Mouse (Mus musculus) midbrain, postnatal 0 days (tissue): ENCODE measurements around the gene Sh3kbp1. TPM values are rescaled to one million over a fixed set of nuclear protein-coding genes. Genes with fewer than 3 reads are reported as not detected.

Source experiments
- ATAC-seq: fragments of 200-750 bp; cut with Nextera tagmentation; 2 replicates; pipeline ENCODE4 v1.8.0; 2017; ENCODE audit warnings: moderate number of reproducible peaks, mild to moderate bottlenecking, moderate TSS enrichment, moderate library complexity; ENCODE audit not compliant: low FRiP score
- DNase-seq: peaks from one replicate; pipeline ENCODE4 v3.0.0-alpha.2; 2015; ENCODE audit warnings: low spot score
- H3K27ac ChIP-seq: fragments of 300-500 bp; sonication (generic); 2 replicates; pipeline ENCODE4 v1.5.1; 2014; ENCODE audit warnings: low read depth, mild to moderate bottlenecking, low read length, mixed read lengths
- H3K27me3 ChIP-seq: fragments of 300-500 bp; sonication (generic); 2 replicates; pipeline ENCODE4 v1.6.1; 2014; ENCODE audit warnings: low read length, control low read depth, mixed read lengths; ENCODE audit not compliant: insufficient read depth
- H3K36me3 ChIP-seq: fragments of 300-500 bp; sonication (generic); 2 replicates; pipeline ENCODE4 v1.6.1; 2014; ENCODE audit warnings: low read length, control low read depth, mixed read lengths; ENCODE audit not compliant: insufficient read depth
- H3K4me1 ChIP-seq: fragments of 300-500 bp; sonication (generic); 2 replicates; pipeline ENCODE4 v1.6.1; 2014; ENCODE audit warnings: mild to moderate bottlenecking, control low read depth, antibody characterized with exemption, low read length, mixed read lengths; ENCODE audit not compliant: insufficient read depth
- H3K4me2 ChIP-seq: fragments of 300-500 bp; sonication (generic); 2 replicates; pipeline ENCODE4 v1.6.1; 2014; ENCODE audit warnings: low read depth, mild to moderate bottlenecking, low read length, mixed read lengths; ENCODE audit not compliant: poor library complexity, severe bottlenecking
- H3K4me3 ChIP-seq: fragments of 300-500 bp; sonication (generic); 2 replicates; pipeline ENCODE4 v1.5.1; 2014; ENCODE audit warnings: low read depth, mild to moderate bottlenecking, low read length, moderate library complexity
- H3K9ac ChIP-seq: fragments of 300-500 bp; sonication (generic); replicated peaks from 2 replicates; pipeline ENCODE4 v1.6.1; 2014; ENCODE audit warnings: mild to moderate bottlenecking, low read length, moderate library complexity, mixed read lengths; ENCODE audit not compliant: poor library complexity, severe bottlenecking
- H3K9me3 ChIP-seq: fragments of 300-500 bp; sonication (generic); 2 replicates; pipeline ENCODE4 v1.6.1; 2016; ENCODE audit warnings: low read length, control low read depth
- CTCF ChIP-seq: IDR thresholded peaks from 2 replicates; pipeline ENCODE4 v1.5.1; 2016; ENCODE audit warnings: antibody characterized with exemption, mild to moderate bottlenecking
- WGBS: fragments of 180-500 bp; shearing (Covaris S2); extraction: QIAGEN DNeasy Blood & Tissue Kit; methylation state at CpG from one replicate; pipeline ENCODE4 v1.1.7; 2014; 5-methylcytosine and 5-hydroxymethylcytosine counted together
- polyA plus RNA-seq: library from polyadenylated mRNA; unstranded; fragments of >200 nt; fragmentation: Nextera tagmentation; extraction: Ambion mirVana; gene quantifications from 2 replicates; pipeline ENCODE4 v1.2.1, GENCODE M21; 2015
- total RNA-seq: library from RNA; depleted of rRNA; stranded (reverse); fragments of >200 nt; gene quantifications from 2 replicates; pipeline ENCODE4 v1.2.3, GENCODE M21; 2014

The Sh3kbp1 gene
- total and polyA plus RNA-seq, 2 experiments from 2014 or later, result 41.9 to 42.4 TPM

- TF ChIP-seq CTCF, result peak; percentile 28; the same call in 1 of the 2 replicates
- WGBS, result 91% methylated on average over 7 of the region's 7 CpGs
- Histone ChIP-seq H3K9me3 (no peaks in the 10 kb centered on the region), H3K27me3 (no peaks in the 10 kb centered on the region), H3K4me2 (no peak overlapping the region), H3K36me3 (no peaks in the 10 kb centered on the region), H3K4me3 (no peak overlapping the region), H3K27ac (no peak overlapping the region), H3K4me1 (no peaks in the 10 kb centered on the region), H3K9ac (no peak overlapping the region)
- ATAC-seq (no peak), DNase-seq (no peak)
These were observed 44.3 kb downstream of the Sh3kbp1 start for GRCm38 (mm10) chrX:159671388-159671787.

- H3K4me3 ChIP-seq, result no peak overlapping the region
- TF ChIP-seq CTCF, result no peak
- no peaks in the 10 kb centered on the region for H3K27me3 ChIP-seq
- 44% methylated on average over 2 of the region's 2 CpGs for WGBS
- H3K4me2 ChIP-seq, result no peak overlapping the region
- no peak for DNase-seq
- H3K9ac ChIP-seq, result no peak overlapping the region
- H3K36me3 ChIP-seq, result no peaks in the 10 kb centered on the region
- H3K4me1 ChIP-seq, result no peaks in the 10 kb centered on the region
- H3K9me3 ChIP-seq, result no peaks in the 10 kb centered on the region
- H3K27ac ChIP-seq, result no peak overlapping the region
- no peak for ATAC-seq
These were observed 45.4 kb downstream of the Sh3kbp1 start for GRCm38 (mm10) chrX:159672466-159672865.

DNA sequence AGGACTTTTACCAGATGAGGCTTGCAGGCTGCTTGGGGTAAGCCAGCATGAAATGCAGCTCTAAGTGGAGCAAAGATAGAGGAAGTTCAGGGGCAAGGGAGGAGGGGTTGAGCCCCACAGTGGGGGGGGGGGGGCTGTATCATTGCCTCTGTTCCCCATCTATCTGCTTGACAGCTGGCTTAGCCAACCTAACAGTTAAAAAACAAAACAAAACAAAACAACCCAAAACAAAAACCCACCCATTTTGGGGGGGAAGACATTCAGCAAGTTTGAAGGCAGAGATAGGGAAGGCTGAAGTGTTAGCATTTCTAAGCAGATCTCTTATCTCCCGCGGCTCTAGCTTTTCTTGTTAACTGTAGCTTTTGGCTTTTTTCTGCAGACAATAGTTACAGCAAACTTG is 49.2 kb downstream of the Sh3kbp1 start:
- no peak for DNase-seq
- no peak for TF ChIP-seq CTCF
- H3K4me3 ChIP-seq, result no peak overlapping the region
- no peak overlapping the region for H3K9ac ChIP-seq
- no peaks in the 10 kb centered on the region for H3K9me3 ChIP-seq
- no peaks in the 10 kb centered on the region for H3K36me3 ChIP-seq
- no peak overlapping the region for H3K27ac ChIP-seq
- H3K27me3 ChIP-seq, result no peaks in the 10 kb centered on the region
- ATAC-seq, result no peak
- no peak overlapping the region for H3K4me2 ChIP-seq
- WGBS, result 36% methylated on average over 2 of the region's 2 CpGs
- no peaks in the 10 kb centered on the region for H3K4me1 ChIP-seq

DNA sequence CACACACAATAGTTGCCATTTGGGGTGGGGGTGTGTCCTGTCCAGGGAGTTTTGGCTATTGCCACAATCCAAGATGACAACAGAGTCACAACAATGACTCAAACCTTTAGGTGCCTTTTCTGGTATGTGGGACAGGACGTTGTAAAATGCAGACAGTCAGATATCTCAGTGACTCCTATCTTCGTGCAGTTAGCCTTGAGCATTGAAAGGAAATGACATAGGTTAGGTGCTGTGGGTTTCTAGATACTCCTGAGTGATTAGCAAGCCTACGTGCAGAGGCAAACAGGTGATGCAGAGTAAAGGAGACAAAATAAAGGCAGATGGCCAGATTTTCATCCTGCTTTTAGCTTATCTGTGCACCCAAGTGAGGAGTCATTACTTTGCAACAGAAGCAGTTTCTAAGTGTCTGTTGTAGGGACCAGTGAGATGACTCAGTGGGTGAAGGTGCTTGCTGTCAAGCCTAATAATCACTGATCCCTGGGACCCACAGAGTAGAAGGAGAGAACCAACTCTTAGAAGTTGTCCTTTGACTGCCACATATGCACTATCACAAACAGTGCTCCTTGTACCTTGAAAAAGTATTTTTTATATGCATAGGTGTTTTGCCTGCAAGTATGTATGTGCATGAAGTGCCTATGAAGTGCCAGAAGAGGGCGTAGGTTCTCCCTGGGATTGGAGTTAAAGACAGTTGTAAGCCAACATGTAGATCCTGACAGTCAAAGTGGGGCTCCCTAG is 50.7 kb downstream of the Sh3kbp1 start:
- no peaks in the 10 kb centered on the region for H3K4me1 ChIP-seq
- no peak overlapping the region for H3K4me3 ChIP-seq
- H3K27ac ChIP-seq, result no peak overlapping the region
- no peaks in the 10 kb centered on the region for H3K9me3 ChIP-seq
- no peak for DNase-seq
- H3K4me2 ChIP-seq, result no peak overlapping the region
- WGBS, result 80% methylated on average over 4 of the region's 4 CpGs
- H3K36me3 ChIP-seq, result no peaks in the 10 kb centered on the region
- no peak for ATAC-seq
- H3K27me3 ChIP-seq, result no peaks in the 10 kb centered on the region
- TF ChIP-seq CTCF, result no peak; the same call in 1 of the 2 replicates
- H3K9ac ChIP-seq, result no peak overlapping the region

DNA sequence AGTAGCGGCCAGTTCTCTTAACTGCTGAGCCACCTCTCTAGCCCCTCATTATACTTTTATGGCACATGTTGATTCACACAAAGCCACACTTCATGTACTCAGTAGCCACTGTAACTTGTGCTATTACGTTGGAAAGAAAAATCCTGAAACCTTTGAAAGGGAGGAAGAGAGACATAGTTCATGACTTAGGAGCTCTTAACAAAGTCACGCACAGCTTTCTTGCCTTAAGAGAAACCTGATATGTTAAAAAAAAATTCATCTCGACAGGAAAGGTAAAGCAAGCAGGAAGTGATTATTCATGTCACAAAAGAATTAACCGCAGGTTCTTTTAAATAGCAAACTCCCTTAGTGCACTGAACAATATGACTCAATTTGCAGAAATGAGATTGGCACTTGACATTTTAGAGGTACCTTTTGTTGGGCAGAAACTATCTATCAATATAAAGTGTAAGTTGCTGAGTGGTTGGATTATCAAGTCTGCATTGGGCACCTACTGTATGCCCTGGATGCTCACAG is 51.3 kb downstream of the Sh3kbp1 start:
- Histone ChIP-seq H3K9me3 (no peaks in the 10 kb centered on the region), H3K4me1 (no peaks in the 10 kb centered on the region), H3K4me3 (no peak overlapping the region), H3K27ac (no peak overlapping the region), H3K27me3 (no peaks in the 10 kb centered on the region), H3K9ac (no peak overlapping the region), H3K4me2 (no peak overlapping the region), H3K36me3 (no peaks in the 10 kb centered on the region)
- no peak for DNase-seq
- no peak for ATAC-seq
- WGBS, result 82% methylated on average over 5 of the region's 5 CpGs
- TF ChIP-seq CTCF, result no peak

- ATAC-seq, result no peak
- Histone ChIP-seq H3K9ac (no peak overlapping the region), H3K27ac (no peak overlapping the region), H3K36me3 (no peaks in the 10 kb centered on the region), H3K9me3 (no peaks in the 10 kb centered on the region), H3K27me3 (no peaks in the 10 kb centered on the region), H3K4me3 (no peak overlapping the region), H3K4me2 (no peak overlapping the region), H3K4me1 (no peaks in the 10 kb centered on the region)
- TF ChIP-seq CTCF, result no peak
- DNase-seq, result no peak
- 57% methylated on average over 1 of the region's 1 CpGs for WGBS
These were observed 58.4 kb downstream of the Sh3kbp1 start for GRCm38 (mm10) chrX:159685521-159685920.
